Mouse (Mus musculus): ENCODE measurements around the gene Zfp426. TPM values are rescaled to one million over a fixed set of nuclear protein-coding genes. Genes with fewer than 3 reads are reported as not detected.

Gene Zfp426
- total RNA-seq (2021), result 10 to 100 TPM; 24.6 to 27.5 TPM
- long read RNA-seq, partial matches to known transcripts, result 5 of 21 reads
- long read RNA-seq, other reads (novel, unspliced or antisense), result 15 of 21 reads

- peak; percentile 78 to 89 for DNase-seq (ENCODE audit: low spot score in 2 of 2)
These were observed at the start of gene Zfp426 for GRCm38 (mm10) chr9:20492527-20493233. Gene Zfp426, minus strand, starts transcription at chr9:20492746.

- DNase-seq (ENCODE audit: low spot score in 2 of 2), result no peak
These were observed 44.1 kb upstream of the Zfp426 start for GRCm38 (mm10) chr9:20536598-20536997.

- peak in 1 of 2 experiments; percentile 35 for DNase-seq (ENCODE audit: low spot score in 2 of 2)
These were observed 41.9 kb upstream of the Zfp426 start for GRCm38 (mm10) chr9:20534326-20534926.

- peak; percentile 88 to 95 for DNase-seq (ENCODE audit: low spot score in 2 of 2)
These were observed 28.9 kb upstream of the Zfp426 start, which contains the start of gene Zfp266 for GRCm38 (mm10) chr9:20521306-20521957. Gene Zfp266, minus strand, starts transcription at chr9:20521417.

GRCm38 (mm10) chr9:20520531-20521210, 28.1 kb upstream of the Zfp426 start:
- peak in 1 of 2 experiments; percentile 8 for DNase-seq (ENCODE audit: low spot score in 2 of 2)

- DNase-seq (ENCODE audit: low spot score in 2 of 2), result no peak
These were observed 27.4 kb upstream of the Zfp426 start for GRCm38 (mm10) chr9:20519949-20520348.

GRCm38 (mm10) chr9:20518708-20519107, 26.2 kb upstream of the Zfp426 start:
- DNase-seq (ENCODE audit: low spot score in 2 of 2), result no peak

GRCm38 (mm10) chr9:20517727-20518126, 25.2 kb upstream of the Zfp426 start:
- DNase-seq (ENCODE audit: low spot score in 2 of 2), result no peak

- no peak for DNase-seq (ENCODE audit: low spot score in 2 of 2)
These were observed 21.5 kb upstream of the Zfp426 start for GRCm38 (mm10) chr9:20514016-20514415.

GRCm38 (mm10) chr9:20512714-20513113, 20.2 kb upstream of the Zfp426 start:
- no peak for DNase-seq (ENCODE audit: low spot score in 2 of 2)

GRCm38 (mm10) chr9:20511645-20512044, 19.1 kb upstream of the Zfp426 start:
- no peak for DNase-seq (ENCODE audit: low spot score in 2 of 2)

GRCm38 (mm10) chr9:20510346-20510745, 17.8 kb upstream of the Zfp426 start:
- no peak for DNase-seq (ENCODE audit: low spot score in 2 of 2)

GRCm38 (mm10) chr9:20509676-20510075, 17.1 kb upstream of the Zfp426 start:
- no peak for DNase-seq (ENCODE audit: low spot score in 2 of 2)

GRCm38 (mm10) chr9:20504801-20505200, 12.3 kb upstream of the Zfp426 start:
- no peak for DNase-seq (ENCODE audit: low spot score in 2 of 2)

GRCm38 (mm10) chr9:20493281-20493680, 735 bp upstream of the Zfp426 start:
- DNase-seq (ENCODE audit: low spot score in 2 of 2), result peak in 1 of 2 experiments; percentile 47

GRCm38 (mm10) chr9:20491858-20492526, 554 bp downstream of the Zfp426 start:
- no peak for DNase-seq (ENCODE audit: low spot score in 2 of 2)

- no peak for DNase-seq (ENCODE audit: low spot score in 2 of 2)
These were observed 3.0 kb downstream of the Zfp426 start for GRCm38 (mm10) chr9:20489536-20489935.

GRCm38 (mm10) chr9:20479396-20479795, 13.2 kb downstream of the Zfp426 start:
- no peak for DNase-seq (ENCODE audit: low spot score in 2 of 2)

- no peak for DNase-seq (ENCODE audit: low spot score in 2 of 2)
These were observed 15.9 kb downstream of the Zfp426 start for GRCm38 (mm10) chr9:20476632-20477031.

GRCm38 (mm10) chr9:20466761-20467442, 25.6 kb downstream of the Zfp426 start:
- DNase-seq (ENCODE audit: low spot score in 2 of 2), result peak; percentile 17 to 83
